Mouse (Mus musculus) ES-E14 (cell line): ENCODE data around the gene Osbp.

Source experiments
- MAFK ChIP-seq: IDR thresholded peaks from 2 replicates; pipeline ENCODE4 v1.6.1; 2014; ENCODE audit warnings: mild to moderate bottlenecking, low read depth, low read length, inconsistent platforms; ENCODE audit not compliant: insufficient read depth
- ZC3H11A ChIP-seq: IDR thresholded peaks from 2 replicates; pipeline ENCODE4 v1.6.1; 2012; ENCODE audit warnings: low read depth, mild to moderate bottlenecking, inconsistent platforms, low read length, borderline replicate concordance

DNA sequence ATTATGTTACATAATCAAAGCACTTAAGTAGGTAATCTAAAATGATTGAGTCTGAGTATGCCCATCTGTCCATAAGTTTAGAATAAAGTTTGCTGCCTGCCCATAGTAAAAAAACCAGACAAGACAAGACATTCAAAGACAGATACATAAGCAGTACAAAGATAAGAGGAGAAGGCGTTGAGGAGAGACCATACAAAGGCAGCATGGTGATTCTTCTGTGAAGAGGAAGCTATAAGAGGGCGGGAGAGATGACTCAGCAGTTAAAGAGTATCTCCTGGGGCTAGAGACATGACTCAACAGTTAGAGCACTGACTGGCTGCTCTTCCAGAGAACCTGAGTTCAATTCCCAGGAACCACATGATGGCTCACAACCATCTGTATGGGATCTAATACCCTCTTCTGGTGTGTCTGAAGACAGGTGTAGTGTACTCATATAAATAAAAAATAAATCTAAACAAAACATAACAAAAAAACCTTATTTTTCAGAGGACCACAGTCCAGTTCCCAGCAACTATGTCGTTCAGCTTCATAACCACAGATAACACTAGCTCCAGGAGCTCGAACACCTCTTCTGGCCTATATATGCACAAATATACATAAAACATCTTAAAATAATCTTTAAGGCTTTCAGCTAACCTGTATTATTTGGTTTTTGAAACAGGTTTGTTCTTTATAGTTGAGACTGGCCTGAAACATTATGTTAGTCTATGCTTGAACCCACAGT, 37.6 kb upstream of the Osbp start:
- TF ChIP-seq MAFK (peak; percentile 91), ZC3H11A (no peak)
